Mouse (Mus musculus): ENCODE results near the gene R3hdm4.

- no peak for TF ChIP-seq EP300 (IDR thresholded peaks at IDR 0.05; ENCODE audit: insufficient read depth, low read depth, low read length)
- no peak for TF ChIP-seq CTCF (IDR thresholded peaks at IDR 0.05)
- TF ChIP-seq POLR2A (IDR thresholded peaks at IDR 0.05; ENCODE audit: insufficient read depth, low read depth, low read length) = no peak
These were observed 8.6 kb downstream of the R3hdm4 start for GRCm38 (mm10) chr10:79912412-79912811.

Data from heart, adult 2 months (tissue).